Mouse (Mus musculus) stomach, postnatal 0 days (tissue): ENCODE measurements around the gene Vim.

Source experiments
- CTCF ChIP-seq: IDR thresholded peaks from 2 replicates; pipeline ENCODE4 v1.5.1; 2016; ENCODE audit warnings: antibody characterized with exemption, low read depth, mild to moderate bottlenecking, moderate library complexity
- EP300 ChIP-seq: optimal IDR thresholded peaks from 2 replicates; pipeline ENCODE3; 2016; ENCODE audit warnings: antibody characterized with exemption

DNA sequence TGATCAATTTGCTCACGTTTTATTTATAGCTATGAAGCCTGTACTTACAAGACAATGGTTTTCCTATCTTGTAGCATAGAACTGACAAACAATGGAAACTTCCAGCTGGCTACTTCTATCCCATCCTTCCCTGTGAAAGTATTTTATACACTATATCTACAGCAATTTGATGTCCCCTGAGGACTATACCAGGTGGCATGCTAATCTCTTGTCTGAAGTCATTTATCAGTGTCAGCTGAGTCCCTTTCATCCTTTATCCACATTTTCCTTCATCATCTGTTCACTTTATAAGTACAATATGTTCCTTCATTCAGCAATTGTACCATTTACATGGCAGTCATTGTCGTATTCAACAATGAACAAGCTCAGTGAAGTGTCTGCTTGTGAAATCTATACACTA is 46.6 kb upstream of the Vim start:
- TF ChIP-seq EP300, result no peak
- TF ChIP-seq CTCF, result no peak
